Mouse (Mus musculus): ENCODE measurements around the gene Tle1.

The Tle1 gene

DNA sequence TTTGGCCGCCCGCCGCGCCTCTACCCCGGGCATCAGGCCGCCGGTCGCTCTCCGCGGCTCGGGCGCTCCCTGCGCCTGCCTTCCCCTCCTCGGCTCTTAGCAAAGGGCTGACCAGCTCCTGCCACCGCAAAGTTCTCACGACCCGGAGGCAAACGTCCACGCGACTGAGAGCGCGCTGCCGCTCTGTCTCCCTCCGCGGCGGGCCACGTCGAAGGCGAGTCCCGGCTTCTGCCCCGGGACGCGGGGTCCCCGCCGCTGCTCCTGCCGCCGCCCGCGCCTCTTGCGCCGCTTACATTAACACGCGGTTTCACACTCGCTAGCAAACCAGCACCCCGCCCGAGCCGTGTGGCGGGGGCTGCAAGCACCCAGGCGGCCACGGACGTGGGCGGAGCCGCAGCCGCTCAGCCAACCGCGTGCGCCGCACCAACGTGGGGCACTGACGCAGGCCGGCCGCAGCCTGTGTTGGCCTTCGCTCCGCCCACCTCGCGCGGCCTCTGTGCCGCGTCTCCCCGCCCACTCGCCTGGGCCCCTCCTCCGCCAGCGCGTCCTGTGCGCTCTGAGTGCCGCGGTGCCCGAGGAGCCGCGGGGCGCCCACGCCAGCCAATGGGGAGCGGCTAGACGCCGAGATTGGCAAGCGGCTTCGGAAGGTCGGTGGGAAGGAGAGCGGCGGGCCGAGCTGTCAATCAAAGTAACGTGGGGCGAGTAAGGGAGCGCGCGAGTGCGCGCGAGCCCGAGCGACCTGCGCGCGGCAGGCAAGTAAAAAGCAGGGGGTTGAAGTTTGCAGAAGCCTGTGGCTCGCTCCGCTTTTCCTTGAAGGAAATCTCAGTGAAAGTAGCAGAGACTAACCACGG, at the start of gene Tle1:
Tle1 (minus strand) TSS at position 361 of the 851 bp plus-strand sequence.
- peak; percentile 98 for DNase-seq (ENCODE audit: low read depth, low spot score)

- no peak for DNase-seq (ENCODE audit: low read depth, low spot score)
Measured at GRCm38 (mm10) chr4:72233584-72234219, 33.0 kb upstream of the Tle1 start.

DNA sequence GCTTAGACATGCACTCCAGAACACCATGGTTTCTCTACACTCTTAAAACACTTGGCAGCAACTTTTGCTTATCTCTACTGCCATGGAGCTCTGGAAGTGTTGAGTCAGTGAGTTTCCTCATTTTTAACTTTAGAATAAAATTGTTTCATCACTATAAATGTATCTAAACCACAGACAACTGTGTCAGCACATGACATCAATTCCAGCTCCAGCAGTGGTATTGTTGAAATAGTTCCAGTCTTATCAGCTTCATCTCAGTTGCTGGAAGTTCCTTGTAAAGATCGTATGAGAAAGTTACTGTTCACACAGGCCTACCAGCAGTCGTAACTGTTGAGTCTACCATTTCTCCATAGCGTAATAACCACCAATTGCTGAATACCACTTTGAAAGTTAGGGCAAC, 31.5 kb upstream of the Tle1 start:
- no peak for DNase-seq (ENCODE audit: low read depth, low spot score)

DNA sequence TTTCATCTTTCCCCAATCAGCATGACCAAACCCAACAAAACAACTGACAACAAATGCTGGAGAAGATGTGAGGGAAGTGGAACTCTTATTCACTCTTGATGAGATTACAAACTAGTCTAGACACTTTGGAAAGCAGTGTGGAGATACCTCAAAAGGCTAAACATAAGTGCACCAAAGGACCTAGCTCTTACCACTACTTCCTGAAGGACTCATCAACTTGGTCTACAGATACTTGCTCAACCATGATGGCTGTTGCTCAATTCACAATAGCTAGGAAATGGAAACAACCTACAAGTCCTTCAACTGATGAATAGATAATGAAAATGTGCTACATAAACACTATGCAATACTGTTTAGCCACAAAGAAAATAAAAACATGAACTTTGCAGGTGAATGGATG, 30.1 kb upstream of the Tle1 start:
- DNase-seq (ENCODE audit: low read depth, low spot score), result no peak

GRCm38 (mm10) chr4:72221629-72222028, 20.9 kb upstream of the Tle1 start:
- DNase-seq (ENCODE audit: low read depth, low spot score), result no peak

DNA sequence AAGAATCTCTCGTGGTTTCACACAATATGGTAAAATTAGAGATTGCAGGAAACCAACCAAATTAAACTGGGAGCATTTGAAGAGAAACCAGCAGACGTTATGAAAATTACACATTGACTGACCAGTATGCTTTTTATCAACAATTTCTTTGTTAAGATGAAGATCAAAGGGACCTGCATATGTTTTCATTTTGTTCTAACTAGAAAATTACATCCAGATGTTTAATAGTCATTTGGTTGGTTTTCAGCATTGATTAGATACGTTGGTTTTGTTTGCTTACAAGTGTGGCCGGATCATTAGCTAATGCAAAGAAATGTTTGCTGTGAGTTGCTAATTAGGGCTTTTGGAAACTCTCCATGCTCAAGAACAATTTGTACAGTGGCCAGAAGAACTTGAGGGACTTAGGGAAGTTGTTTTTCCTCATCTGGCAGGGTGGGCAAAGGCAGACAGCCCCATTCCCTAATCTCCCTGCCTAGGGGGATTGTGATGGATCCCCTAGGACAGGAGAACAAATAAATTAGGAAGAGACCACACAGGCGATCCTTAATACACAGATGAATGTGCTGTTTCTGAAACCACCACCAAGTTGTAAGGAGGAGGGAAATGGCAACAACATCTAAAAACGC, 3.8 kb upstream of the Tle1 start:
- no peak for DNase-seq (ENCODE audit: low read depth, low spot score)

GRCm38 (mm10) chr4:72201521-72201991, 837 bp upstream of the Tle1 start:
- DNase-seq (ENCODE audit: low read depth, low spot score), result no peak

GRCm38 (mm10) chr4:72199571-72200558, 854 bp downstream of the Tle1 start:
- no peak for DNase-seq (ENCODE audit: low read depth, low spot score)

- DNase-seq (ENCODE audit: low read depth, low spot score), result no peak
Measured at GRCm38 (mm10) chr4:72198877-72199411, 1.8 kb downstream of the Tle1 start.

GRCm38 (mm10) chr4:72197888-72198605, 2.7 kb downstream of the Tle1 start:
- DNase-seq (ENCODE audit: low read depth, low spot score), result no peak

- DNase-seq (ENCODE audit: low read depth, low spot score), result no peak
Measured at GRCm38 (mm10) chr4:72195116-72195835, 5.4 kb downstream of the Tle1 start.

DNA sequence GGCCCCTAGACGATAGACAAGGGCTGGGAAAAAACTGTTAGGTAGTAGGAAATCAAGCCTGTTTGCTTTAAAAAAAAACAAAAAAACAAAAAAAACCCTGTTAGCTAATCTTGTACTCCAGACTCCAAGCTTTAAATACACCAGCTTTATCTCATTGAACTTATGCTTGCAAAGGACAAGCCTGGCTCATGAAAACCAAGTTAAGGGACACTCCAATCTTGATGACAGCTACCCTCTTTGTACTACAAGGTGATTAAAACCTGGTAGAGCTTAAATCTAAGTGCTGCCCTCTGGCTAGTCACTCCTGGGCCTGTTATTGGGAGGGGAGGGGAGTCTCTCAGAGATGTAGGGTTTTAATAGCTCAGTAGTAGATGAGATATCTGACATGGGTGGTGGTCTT, 7.4 kb downstream of the Tle1 start:
- no peak for DNase-seq (ENCODE audit: low read depth, low spot score)

DNA sequence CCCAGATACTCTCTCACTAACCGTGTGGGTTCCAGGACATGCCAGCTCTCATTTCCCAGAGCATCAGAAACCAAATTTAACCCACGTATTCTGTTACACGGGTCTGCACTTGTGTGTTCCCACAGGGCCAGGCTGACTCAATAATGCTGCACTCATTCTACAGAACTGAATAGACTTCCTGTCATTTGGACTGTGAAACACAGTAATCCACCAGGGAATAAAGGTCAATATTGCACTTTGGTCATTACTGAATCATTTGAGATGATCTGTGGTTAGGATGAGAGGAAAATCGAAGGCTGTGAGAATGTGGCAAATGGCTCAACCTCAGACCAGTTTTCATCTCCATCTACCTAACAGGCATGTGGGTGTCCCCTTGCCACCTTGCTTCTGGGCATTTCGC, 16.2 kb downstream of the Tle1 start:
- DNase-seq (ENCODE audit: low read depth, low spot score), result no peak

DNA sequence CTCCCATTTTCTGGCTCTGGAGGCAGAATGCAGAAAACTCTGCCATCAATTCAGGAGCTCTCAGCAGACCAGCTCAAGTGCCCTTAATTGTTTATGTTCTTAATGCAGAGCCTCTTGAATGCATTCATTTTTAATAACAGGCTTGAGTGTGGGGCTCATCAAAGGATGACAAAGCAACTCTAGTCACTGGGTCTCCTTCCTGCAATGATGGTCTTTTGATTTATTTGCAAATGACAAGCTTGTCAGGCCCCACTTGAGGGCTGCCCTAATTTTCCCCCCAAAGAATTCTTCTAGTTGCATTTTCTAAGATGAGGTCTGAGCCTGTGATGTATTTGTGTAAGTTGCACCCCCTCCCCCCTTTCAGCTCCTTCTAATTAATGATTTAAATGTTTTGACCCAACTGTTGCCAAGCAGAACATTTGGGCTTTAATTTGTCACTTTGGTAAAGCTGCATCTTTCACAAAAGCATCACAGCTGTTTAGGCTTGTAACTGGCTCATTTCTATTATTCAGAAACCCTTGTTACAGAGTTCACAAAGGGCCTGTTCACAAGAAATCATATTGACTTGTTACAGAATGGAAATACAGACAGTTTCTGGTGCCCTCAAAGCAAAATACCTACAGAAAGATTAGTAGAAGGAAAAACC, 18.3 kb downstream of the Tle1 start:
- DNase-seq (ENCODE audit: low read depth, low spot score), result no peak

DNA sequence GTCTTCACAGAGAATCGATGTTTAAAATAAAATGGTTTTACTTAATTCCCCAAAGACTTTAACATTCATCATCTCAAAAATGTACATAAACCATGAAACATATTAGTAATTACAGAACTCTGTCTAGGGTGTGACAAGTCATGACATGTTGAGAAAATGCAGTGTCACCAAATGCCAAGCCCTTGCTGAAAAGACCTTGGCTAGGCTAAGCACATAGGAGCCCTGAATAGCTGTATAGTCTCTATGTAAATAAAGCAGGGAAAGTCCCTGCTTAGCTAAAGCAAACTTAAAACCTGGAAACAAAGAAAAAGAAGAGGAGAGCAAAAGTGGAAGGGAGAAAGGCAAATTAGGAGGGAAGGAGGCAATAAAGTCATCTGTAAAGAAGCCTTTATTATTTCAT, 24.8 kb downstream of the Tle1 start:
- no peak for DNase-seq (ENCODE audit: low read depth, low spot score)

GRCm38 (mm10) chr4:72168267-72168666, 32.5 kb downstream of the Tle1 start:
- no peak for DNase-seq (ENCODE audit: low read depth, low spot score)

- peak; percentile 52 for DNase-seq (ENCODE audit: low read depth, low spot score)
Measured at GRCm38 (mm10) chr4:72167761-72168229, 32.9 kb downstream of the Tle1 start.

GRCm38 (mm10) chr4:72167171-72167570, 33.5 kb downstream of the Tle1 start:
- no peak for DNase-seq (ENCODE audit: low read depth, low spot score)

DNA sequence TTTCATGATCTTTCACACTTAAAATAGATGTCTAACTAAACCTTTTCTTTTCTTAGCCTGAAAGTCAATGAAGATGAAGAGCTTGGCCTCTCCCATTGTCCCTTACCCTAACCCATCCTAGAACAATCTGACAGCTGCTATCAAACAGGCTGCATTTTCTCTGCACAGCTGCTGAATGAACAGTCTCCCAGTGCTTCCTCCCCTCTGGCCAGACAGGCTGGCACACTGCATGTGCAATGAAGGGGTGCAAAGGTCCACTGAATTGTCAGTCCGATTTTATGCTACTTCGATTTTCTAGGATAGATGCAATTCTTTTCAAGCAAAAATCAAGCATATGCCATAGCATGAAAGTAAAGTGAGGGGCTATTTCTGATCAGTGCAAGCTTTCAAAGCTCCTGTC, 34.2 kb downstream of the Tle1 start:
- no peak for DNase-seq (ENCODE audit: low read depth, low spot score)
